Mouse (Mus musculus) gastrocnemius, postnatal 14 days (tissue): ENCODE measurements around the gene Nhlrc2. TPM values are rescaled to one million over a fixed set of nuclear protein-coding genes. Genes with fewer than 3 reads are reported as not detected.

Experiments
- DNase-seq: peaks from one replicate; pipeline ENCODE4 v3.0.0; 2021; ENCODE audit warnings: mixed read lengths
- intact Hi-C: fragments of 180-260 bp; cut with DNase I; formaldehyde crosslinking; loops from one replicate; pipeline ENCODE4 v1.15.1; 2025; ENCODE audit warnings: low total_unique reads
- total RNA-seq, 2 experiments: library from RNA; stranded (reverse); gene quantifications; 2 replicates each; pipeline ENCODE4 v1.2.3; 2021

The Nhlrc2 gene
- total RNA-seq, 2 experiments from 2014 or later: 9.0 to 9.6 TPM

DNA sequence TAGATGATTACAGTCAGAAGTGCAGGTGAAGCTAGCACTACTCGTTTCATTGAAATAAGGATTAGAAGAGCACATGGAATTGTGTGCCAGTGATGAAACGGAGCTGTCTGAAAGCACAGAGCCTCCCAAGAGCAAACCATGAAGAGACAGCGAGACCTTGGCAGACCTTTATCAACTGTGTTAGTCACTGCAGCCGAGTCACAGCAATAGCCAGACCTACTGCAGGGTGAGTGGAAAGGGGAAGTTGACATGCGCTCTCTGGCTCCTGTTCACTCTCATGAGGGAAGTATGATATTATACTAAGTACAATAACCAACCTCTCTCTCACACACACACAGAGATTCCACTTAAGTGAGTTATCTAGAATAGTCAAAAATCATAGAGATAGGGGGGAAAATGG, 7.9 kb downstream of the Nhlrc2 start:
- no peak for DNase-seq
- intact Hi-C loops: no loop called here

GRCm38 (mm10) chr19:56562433-56563138, 14.5 kb downstream of the Nhlrc2 start:
- intact Hi-C loops: no loop called here

GRCm38 (mm10) chr19:56563469-56563868, 15.4 kb downstream of the Nhlrc2 start:
- no peak for DNase-seq
- intact Hi-C loops: no loop called here

More at GRCm38 (mm10) chr19:56562433-56563138, 14.5 kb downstream of the Nhlrc2 start:
- DNase-seq: no peak

DNA sequence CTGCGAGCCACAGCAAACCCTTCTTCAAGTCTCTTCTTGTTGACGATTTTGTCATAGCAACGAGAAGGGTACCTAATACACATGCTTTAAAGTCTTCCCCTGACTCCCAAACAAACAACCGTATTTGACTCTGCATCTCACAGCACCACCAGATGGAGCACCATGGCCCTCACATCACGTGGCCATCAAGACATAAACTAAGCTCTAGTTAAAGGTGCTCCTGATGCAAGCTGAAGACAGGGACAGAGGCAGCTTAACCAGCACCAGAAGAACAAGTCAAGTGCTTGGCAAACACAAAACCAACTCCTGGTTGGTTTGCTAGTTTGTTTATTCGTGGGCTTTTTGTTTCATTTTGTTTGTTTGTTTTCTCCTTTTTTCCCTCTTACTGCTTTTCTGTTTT, 17.3 kb downstream of the Nhlrc2 start:
- intact Hi-C loops: loop anchor here (5.0 kb wide), 1 partner anchor 212 kb away; no protein-coding TSS in a partner anchor
- no peak for DNase-seq

- DNase-seq: peak; percentile 32
- intact Hi-C loops: loop anchor here (5.0 kb wide), 1 partner anchor 211 kb away; no protein-coding TSS in a partner anchor
These were observed 18.0 kb downstream of the Nhlrc2 start for GRCm38 (mm10) chr19:56566041-56566440.

- DNase-seq: no peak
- intact Hi-C loops: loop anchor here (5.0 kb wide), 1 partner anchor 210 kb away; no protein-coding TSS in a partner anchor
These were observed 18.9 kb downstream of the Nhlrc2 start for GRCm38 (mm10) chr19:56566940-56567339.

GRCm38 (mm10) chr19:56570781-56571180, 22.7 kb downstream of the Nhlrc2 start:
- intact Hi-C loops: no loop called here
- no peak for DNase-seq

DNA sequence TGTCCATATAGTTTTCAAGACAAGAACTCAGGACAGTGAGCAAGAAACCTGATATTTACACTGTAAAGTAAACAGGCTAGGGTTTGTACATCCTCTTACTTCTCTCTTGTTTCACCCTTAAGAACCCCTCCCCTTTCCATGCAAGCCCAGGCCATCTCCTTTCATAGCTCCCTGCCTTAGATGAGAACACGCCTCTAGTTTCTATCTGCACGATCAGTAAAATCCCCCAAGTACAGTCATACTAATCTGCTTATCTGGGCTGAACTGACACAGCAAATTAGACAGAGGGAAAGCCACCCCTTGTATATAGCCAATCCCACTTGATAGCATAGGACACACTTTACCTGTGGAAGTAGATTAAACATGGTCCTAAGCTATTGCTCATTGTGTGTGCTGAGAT, 23.2 kb downstream of the Nhlrc2 start:
- intact Hi-C loops: no loop called here
- DNase-seq: no peak

DNA sequence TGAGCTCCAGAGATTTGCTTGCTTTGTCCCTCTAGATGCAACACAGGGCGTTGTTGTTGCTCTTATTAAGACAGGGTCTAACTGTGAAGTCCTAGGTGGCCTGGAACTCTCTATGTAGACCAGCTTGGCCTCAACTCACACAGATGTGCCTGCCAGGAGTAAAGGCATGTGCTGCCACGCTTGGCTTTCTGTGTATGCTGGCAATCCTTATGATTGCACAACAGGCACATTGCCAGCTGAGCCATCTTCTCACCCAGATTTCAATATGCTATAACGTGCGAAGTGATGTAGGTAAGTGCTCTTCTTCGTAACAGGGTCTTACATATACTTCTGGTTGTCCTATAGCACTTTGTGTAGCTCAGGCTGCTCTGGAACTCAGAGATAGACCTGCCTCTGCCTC, 23.9 kb downstream of the Nhlrc2 start:
- DNase-seq: no peak
- intact Hi-C loops: no loop called here

GRCm38 (mm10) chr19:56573184-56573583, 25.1 kb downstream of the Nhlrc2 start:
- intact Hi-C loops: no loop called here

GRCm38 (mm10) chr19:56577801-56578200, 29.7 kb downstream of the Nhlrc2 start:
- intact Hi-C loops: no loop called here

More at GRCm38 (mm10) chr19:56573184-56573583, 25.1 kb downstream of the Nhlrc2 start:
- no peak for DNase-seq

DNA sequence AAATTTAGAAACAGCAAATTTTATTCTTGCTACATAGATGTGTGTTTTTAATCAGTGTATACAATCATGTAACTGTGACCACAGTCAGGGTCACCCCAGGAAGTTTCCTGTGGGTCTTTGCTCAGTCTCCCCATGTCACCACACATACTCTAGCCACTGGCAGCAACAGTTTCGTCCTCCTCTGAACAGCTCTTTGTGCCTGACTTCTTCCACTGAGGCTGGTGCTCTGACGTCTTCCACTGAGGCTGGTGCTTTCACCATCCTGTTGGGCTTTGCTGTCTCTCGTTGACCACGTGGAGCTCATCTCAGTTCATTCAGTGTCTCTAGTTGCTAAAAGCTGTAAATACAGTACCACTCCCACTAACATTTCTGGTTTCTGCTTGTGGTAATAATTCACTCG, 33.9 kb downstream of the Nhlrc2 start:
- no peak for DNase-seq
- intact Hi-C loops: no loop called here

More at GRCm38 (mm10) chr19:56577801-56578200, 29.7 kb downstream of the Nhlrc2 start:
- DNase-seq: no peak

GRCm38 (mm10) chr19:56583785-56584184, 35.7 kb downstream of the Nhlrc2 start:
- intact Hi-C loops: no loop called here
- no peak for DNase-seq

- DNase-seq: no peak
- intact Hi-C loops: no loop called here
These were observed 36.2 kb downstream of the Nhlrc2 start for GRCm38 (mm10) chr19:56584288-56584687.

DNA sequence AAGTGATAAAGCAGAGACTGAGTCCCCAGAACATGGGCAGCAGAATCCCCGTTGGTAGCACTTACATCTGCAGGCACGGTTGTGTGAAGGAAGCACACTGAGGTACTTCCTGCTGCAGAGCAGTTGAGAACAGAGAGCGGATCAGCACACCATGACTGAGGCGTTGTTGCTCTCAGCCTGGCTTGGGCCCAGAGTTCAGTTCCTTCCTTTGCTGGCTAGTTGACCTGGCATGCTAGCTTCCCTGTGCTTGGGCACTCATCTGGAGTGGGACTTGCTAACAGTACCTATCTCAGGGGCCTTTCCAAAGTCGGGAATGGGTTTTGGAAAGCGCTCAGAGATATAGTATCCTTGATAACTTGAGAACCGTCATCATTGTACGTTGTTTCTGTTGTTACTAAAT, 38.3 kb downstream of the Nhlrc2 start:
- DNase-seq: no peak
- intact Hi-C loops: no loop called here

- intact Hi-C loops: no loop called here
- DNase-seq: peak; percentile 80
These were observed 40.2 kb downstream of the Nhlrc2 start for GRCm38 (mm10) chr19:56588205-56588626.

DNA sequence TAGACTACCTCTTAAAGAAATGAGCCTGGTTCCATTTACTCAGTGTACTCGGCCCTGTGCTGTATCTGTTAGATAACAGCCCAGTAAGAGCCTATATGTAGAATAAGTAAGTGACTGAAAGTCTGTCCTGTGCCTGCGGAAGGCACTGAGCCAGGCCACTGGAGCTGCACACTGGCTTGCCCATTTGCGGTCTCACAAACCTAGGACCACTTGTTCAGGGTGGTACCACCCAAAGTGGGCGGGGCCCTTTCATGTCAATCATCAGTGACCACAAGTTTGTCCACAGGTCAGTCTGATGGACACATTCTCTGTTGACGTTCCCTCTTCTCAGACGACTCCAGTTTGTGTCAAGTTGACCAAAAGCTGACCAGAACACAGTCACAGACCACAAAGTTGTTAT, 40.9 kb downstream of the Nhlrc2 start:
- intact Hi-C loops: no loop called here
- DNase-seq: no peak

DNA sequence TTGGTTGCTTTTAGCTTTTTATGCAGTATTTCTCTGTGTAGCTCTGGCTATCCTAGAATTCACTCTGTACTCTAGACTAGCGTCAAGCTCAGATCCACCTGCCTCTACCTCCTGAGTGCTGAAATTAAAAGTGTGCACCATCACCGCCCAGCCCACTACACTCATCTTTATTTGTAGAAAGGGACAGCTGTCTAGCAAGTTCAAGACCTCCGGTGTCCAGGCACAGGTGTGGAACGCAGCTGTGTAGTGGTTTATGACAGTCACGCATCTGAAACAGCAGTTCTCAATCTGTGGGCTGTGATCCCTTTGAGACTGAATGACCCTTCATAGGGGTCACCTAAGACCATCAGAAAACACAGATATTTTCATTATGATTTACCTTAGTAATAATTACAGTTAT, 41.4 kb downstream of the Nhlrc2 start:
- intact Hi-C loops: no loop called here
- no peak for DNase-seq

- DNase-seq: no peak
- intact Hi-C loops: no loop called here
These were observed 42.2 kb downstream of the Nhlrc2 start for GRCm38 (mm10) chr19:56590250-56590649.

- DNase-seq: no peak
- intact Hi-C loops: no loop called here
These were observed 44.4 kb downstream of the Nhlrc2 start for GRCm38 (mm10) chr19:56592472-56592871.

- intact Hi-C loops: no loop called here
- DNase-seq: no peak
These were observed 51.9 kb downstream of the Nhlrc2 start for GRCm38 (mm10) chr19:56599996-56600395.
